Mouse (Mus musculus) G1E-ER4 (cell line): ENCODE results near the gene Dhrs7b. TPM values are rescaled to one million over a fixed set of nuclear protein-coding genes. Genes with fewer than 3 reads are reported as not detected.
"Not testable (repeated sequence)": the region's sequence is repeated elsewhere in the genome, so short reads cannot be mapped to it uniquely, and the experiment has no call there.

Experiments
- GATA1 ChIP-seq: IDR thresholded peaks from one replicate; pipeline ENCODE4 v1.8.0; 2012; ENCODE audit warnings: low read length, inconsistent platforms
- polyA plus RNA-seq: library from polyadenylated mRNA; stranded (reverse); fragments of >175 nt; gene quantifications from 2 replicates; pipeline ENCODE4 v1.2.3, GENCODE M21; 2012

Dhrs7b gene
- 2.5 and 3.4 TPM in 2 replicates for polyA plus RNA-seq

DNA sequence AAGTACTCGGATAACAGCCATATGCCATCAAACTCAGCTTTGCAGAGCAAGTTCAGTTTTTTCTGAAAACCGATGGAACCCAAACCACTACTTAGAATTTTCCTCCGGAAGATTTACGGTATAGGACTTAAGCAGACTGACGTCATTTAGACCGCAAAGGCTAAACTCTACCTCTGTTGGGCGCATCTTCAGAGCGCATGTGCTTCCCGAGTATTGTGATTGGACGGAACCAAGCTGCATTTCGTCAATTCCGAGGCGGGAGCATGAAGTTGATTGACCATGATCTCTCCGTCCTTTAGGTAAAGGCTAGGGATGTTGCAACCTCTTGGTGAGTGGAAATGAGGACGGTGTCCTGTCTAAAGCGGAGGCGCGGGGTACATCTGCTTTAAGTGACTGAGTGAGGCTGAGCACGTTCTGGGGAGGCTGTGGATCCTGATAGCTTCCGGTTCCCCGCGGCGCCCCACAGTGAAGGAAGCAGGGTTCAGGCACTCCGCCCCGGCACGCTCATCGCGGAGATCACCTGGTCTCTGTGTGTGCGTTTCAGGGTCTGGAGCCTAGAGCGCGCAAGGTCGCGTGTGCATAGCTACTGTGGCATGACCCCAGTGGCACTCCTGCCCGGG is at the start of gene Dhrs7b:
TSS of gene Dhrs7b (plus strand) at position 199 of the 620 bp plus-strand sequence.
- no peak for TF ChIP-seq GATA1

DNA sequence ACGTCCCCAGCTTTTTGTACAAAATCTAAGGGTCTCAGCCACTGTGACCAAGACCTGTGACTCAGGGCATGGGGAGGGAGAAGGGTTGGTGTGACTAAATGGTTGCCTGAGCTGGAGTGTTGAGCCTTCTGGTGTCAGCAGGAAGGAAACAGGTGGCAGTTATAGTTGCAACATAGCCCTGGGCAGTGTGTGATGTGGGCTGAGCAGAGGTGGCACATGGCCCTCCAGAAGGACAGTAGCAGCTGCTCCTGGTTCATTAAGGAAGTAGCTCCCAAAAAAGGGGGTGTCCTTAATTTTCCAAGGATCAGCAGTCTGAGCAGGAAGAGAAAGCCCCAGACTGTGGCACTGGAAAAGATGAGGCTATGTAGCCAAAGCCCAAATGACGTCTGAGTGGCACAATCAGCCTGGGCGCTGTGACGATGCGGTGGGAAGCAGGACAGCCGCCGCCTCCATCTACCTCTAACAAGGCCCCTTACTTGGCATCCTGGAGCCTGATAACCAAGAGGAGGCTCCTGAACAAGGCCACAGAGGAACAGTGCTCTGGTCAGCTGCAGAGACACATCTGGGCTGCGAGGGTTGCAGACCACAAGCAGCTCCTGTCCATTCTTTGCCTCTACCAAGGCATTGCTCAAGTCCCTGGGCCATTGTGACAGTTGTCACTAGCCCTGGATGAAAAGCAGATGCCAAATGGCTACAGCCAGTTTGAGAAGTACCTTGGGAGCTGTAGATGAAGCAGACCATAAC is 46.1 kb upstream of the Dhrs7b start:
- no peak for TF ChIP-seq GATA1

DNA sequence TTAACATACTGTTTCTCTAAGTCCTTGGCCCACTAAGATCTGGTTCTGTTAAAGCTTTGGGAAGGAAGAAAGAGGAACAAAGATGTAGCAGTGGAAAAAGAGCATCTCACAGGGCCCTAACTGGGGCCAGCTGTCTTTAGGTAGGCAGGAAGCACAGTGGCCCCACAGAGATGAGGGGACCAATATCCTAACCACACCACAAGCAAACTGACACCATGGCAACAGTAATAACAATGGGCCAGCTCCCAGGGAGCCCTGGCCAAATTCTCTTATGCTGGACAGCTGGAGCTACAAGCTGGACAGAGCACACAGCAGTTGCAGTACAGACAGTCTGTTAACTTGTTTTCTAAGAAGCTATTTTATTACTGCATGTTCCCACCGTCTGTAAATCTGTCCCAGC is 42.8 kb upstream of the Dhrs7b start:
- no peak for TF ChIP-seq GATA1

DNA sequence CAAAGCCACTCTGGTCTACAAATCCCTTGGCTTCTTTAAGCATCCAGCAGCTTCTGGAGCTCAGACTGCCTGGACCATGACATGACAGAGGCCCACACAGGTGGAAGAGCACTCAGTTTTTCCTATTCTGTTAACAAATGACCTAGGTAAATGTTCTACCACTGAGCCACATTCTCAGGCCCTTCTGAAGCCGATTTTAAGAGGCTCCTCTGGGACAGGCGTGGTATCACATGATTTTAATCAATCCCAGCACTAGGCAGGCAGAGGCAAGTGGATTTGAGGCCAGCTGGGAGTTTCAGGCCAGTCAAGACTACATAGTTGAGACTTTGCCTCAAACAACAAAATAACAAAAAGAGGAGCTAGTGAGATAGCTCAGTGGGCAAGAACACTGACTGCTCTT is 40.0 kb upstream of the Dhrs7b start:
- TF ChIP-seq GATA1 = no peak

DNA sequence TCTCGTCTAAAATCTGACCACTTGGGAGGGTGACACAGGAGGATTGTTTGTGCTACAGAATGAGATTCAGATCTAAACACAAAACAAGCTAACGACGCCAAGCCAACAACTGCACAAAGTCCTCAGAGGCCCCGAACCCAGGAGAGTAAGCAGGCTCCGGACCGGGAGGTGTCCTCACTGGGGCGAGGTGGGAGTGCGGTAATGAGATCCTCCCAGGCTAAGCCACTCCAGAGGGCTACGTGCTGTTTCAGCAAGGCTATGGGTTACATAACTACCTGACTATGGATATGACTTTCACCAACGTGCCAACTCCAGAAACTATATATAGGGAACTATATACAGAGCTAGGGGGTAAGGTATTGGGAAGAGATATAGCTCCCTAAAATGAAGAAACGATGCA is 34.1 kb upstream of the Dhrs7b start:
- TF ChIP-seq GATA1 = no peak

DNA sequence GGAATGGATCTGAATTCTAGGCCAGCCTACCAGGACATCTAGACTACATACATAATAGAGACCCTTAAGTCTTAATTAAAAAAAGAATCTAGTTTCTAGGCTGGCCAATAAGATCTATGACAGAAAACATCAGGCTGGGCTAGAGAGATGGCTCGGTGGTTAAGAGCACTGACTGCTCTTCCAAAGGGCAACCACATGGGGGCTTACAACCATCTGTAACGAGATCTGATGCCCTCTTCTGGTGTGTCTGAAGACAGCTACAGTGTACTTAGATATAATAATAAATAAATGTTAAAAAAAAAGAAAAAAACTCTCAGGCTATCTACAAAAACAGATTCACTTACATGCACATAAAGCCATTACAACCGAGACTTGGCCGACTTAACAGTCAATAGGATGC is 30.5 kb upstream of the Dhrs7b start:
- TF ChIP-seq GATA1 = no peak

DNA sequence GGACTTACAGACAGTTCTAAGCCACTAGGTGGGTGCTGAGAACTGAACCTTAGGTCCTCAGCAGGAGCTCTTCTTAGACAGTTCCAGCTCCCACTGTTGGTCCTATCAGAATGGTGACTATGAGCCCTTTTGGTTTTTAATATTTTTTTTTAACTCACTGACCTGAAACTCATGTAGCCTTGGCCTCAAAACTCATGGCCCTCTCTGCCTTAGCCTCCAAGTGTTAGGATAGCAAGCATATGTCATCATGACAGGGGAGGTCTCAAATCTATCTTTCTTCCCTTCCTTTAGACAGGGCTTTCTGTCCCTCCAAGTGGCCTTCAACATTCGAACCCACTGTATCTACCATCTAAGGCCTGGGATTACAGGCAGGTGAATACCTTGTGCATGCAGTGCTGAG is 29.5 kb upstream of the Dhrs7b start:
- no peak for TF ChIP-seq GATA1

DNA sequence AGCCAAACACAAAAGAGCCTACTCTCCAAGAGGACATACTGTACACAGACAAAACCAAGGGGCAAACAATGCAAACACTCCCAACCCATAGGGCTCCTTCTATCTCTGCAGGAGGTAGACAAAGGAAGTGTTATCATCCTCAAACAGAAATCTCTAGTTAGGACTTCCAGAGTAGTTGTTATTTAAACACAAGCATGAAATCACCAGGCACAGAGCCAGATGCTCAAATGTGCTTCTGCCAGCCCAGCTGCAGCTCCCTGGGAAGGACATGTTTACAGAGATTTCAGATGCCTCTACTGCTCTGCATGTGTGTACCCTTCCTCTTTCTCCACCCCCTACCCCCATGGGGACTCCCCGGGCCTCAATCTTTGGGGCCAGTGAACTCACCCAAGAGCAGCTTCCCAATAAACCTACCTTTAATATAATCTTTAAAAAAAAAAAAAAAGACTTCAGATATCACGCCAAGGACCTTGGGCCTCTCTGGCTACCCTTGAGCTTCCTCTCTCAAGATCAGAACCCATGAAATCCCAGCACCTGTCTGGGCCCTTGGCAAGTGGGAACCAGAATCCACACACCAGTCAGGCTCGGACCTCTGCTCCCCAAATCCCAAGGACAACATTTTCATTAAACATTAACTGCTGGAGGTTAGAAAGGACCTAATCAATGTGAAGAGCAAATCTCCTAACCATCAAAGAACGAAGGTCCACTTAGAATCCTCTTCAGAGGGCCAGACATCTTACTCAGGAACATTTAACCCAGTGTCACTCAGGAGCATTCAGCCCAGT is 22.0 kb upstream of the Dhrs7b start:
- TF ChIP-seq GATA1 = no peak

DNA sequence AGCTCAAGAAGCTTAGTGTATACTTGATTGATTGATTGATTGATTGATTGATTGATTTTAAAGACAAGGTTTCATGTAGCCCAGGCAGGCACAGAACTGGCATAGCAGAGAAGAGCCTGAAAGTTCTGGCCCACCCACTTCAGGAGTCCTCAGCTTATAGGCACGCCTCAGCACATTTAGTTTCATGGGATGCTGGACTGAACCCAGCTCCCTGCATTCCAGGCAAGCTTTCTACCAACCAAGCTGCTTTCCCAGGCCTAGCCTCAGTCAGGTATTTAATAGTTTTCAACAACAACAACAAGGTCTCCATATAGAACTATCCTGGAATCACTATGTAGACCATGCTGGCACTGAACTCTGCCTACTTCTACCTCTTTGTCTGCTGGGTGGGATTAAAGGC is 20.9 kb upstream of the Dhrs7b start:
- TF ChIP-seq GATA1 = no peak

DNA sequence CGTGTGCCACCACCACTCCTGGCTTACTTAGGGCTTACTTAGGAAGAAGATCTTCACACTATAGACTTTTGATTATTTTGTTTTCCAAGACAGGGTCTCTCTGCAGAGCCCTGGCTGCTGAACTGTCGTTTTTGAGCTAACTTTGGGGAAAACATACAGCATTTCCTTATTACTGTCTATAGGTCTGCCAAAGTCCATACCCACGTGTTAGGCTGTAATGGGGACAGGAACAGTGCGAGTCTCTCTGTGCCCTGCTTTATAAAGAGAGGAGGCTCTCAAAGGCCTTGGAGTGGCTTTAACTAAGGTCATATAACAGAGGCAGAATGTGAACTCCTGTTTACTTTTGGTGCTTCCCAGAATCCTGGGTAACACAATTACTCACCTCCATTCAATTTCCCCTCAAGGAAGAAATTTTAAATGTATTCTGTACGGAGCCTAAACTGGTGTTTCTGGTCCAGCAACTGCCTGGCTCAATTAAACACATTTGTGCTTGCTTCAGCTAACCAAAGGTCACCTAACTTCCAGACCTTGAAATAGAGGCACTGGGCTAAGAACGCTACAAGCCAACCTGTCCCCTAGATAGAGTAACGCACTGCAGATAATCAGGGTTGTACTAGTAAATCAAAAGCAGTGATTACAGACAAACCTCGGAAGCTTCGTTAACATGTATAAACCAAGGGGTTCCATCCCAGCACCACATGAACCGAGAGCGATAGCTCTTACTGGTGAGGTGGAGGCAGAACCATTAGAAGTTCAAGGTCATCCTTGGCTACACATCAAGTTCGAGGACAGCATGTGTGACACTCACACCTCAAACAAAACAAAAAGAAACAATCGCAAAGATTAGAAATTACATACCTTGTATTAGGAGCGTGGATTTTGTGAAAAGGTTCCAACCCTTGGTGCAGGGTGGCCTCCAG is 20.1 kb upstream of the Dhrs7b start:
- TF ChIP-seq GATA1 = no peak

DNA sequence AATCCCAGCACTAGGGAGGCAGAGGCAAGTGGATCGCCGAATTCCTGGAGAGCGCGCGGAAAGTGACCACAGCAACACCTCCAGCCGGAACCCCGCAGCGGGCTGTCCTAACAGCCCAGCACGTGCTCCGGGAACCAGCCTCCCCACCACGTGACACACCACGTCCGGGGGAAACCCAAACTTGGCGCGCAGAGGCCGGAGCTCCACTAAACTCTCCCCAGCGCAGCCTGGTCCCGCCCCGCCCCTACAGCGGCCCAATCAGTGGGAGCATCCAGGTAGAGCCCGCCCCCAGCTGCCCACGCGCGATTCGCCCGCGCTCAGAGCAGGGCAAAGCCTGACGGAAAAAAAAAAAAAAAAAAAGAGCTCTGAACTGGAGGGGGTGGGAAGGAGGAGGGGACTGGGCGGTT is 19.4 kb upstream of the Dhrs7b start:
- TF ChIP-seq GATA1 = no peak

DNA sequence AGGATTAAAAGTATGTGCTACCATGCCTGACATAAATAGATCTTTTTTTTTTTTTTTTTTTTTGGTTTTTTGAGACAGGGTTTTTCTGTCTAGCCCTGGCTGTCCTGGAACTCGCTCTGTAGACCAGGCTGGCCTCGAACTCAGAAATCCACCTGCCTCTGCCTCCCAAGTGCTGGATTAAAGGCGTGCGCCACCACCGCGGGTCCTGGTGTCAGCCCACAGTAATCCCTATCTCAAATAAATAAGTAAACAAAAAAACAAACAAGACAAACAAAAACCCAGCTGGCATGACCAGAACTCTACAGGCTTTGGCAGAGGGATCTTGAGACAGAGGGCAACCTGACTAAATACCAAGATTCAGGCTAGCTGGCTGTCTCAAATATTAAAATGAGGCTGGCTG is 18.8 kb upstream of the Dhrs7b start, which contains the start of gene Shmt1:
TSS of gene Shmt1 (minus strand) at position 101 of the 400 bp plus-strand sequence.
- TF ChIP-seq GATA1 = not testable (repeated sequence)

DNA sequence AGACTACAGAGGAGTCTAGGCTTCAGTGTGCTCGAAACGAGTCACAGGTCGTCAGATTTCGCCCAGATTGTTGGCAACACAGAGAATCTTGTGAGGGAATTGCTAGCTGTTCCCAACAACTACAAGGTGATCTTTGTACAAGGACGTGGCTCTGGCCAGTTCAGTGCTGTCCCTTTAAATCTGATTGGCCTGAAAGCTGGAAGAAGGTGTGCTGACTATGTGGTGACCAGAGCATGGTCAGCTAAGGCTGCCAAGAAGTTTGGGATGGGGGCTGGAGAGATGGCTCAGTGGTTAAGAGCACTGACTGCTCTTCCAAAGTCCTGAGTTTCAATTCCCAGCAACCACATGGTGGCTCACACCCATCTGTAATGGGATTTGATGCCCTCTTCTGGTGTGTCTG is 14.0 kb upstream of the Dhrs7b start:
- TF ChIP-seq GATA1 = no peak

DNA sequence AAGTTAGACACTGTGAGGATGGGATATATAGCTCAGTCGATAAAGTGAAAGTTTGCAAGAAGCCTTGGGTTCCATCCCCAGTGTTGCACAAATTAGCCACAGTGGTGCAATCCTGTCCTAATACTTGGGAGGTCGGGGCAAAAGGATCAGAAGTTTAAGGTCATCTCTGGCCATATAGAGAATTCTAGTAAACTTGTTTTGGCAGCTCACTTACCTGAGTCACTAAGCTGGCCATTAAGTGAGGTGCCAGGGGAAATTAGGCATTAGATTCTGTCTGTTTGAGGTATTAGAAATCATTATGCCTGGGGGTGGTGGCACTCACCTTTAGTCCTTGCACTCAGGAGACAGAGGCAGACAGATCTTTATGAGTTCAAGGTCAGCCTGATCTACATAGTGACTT is 6.7 kb upstream of the Dhrs7b start:
- TF ChIP-seq GATA1 = no peak

DNA sequence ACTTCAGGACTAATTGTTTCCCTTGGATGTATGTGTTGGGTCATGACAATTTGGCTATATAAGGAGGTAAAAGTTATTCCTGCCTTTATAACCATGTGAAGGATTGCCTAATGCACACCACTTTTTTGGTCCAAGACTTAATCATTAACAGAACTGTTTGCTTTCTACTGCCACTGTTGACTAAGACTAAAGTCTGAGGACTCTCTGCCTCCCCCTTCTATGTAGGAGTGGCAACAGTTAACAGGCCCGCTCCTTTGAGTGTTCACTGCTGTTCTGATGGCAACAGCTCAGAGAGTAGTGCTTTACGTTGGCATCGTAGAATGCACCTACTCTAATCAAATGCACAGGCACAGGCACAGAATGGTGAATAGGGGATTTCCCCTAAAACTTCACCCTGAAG is 5.2 kb upstream of the Dhrs7b start:
- no peak for TF ChIP-seq GATA1
